Mouse (Mus musculus): ENCODE results near the gene Pdcd1lg2.

Pdcd1lg2 gene

DNA sequence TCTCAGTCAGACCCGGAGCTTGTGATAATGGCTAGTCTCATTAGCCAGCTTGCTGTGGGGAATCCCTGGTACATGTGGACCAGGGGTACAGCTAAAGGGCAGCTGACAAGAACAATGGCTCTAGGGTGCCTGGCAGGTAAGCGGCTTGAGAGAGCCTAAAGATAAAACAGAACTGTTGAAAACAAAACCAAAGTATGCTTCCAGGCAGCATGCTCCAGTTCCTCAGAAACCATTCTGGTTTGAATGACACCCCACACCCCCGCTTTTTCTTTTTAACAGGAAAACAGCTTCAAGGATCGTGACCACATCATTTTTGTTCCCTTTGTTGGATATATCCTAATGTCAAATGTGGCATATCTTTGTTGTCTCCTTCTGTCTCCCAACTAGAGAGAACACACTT is at the start of gene Pdcd1lg2:
Gene Pdcd1lg2, plus strand, starts transcription at position 301 of the 400 bp plus-strand sequence.
- DNase-seq (ENCODE audit: low read depth, low spot score): no peak

DNA sequence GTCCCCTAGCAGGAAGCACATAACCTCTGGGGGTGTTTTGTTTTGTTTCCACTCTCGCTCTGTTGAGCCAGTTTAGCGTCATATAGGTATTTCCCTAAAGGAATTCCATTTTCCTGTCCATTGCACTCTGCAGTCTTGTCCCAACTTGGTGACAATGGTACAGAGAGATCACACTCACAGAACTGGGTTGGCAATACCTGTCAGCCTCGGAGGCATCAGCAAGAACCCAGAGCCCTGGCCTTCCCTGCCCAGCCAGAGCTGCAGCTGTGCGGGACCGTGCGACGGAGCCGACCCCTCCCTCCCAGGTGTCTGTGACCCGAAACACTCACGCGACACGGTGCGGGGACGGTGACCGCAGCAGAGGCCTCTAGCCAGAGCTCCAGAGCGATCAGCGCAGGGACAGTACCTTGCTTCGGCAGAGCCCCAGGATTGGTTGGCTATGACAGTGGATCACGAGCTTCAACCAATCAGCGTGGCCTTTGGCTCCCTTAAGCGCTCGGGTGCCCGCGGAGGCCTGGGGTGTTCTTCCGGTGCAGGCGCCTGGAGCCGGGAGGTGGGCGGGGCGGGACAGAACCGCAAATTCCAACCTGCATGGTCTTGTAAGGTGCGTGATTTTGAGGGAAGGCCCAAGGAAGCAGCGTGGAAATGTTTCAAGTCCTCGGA is 49.1 kb upstream of the Pdcd1lg2 start:
- DNase-seq (ENCODE audit: low read depth, low spot score): peak; percentile 86

DNA sequence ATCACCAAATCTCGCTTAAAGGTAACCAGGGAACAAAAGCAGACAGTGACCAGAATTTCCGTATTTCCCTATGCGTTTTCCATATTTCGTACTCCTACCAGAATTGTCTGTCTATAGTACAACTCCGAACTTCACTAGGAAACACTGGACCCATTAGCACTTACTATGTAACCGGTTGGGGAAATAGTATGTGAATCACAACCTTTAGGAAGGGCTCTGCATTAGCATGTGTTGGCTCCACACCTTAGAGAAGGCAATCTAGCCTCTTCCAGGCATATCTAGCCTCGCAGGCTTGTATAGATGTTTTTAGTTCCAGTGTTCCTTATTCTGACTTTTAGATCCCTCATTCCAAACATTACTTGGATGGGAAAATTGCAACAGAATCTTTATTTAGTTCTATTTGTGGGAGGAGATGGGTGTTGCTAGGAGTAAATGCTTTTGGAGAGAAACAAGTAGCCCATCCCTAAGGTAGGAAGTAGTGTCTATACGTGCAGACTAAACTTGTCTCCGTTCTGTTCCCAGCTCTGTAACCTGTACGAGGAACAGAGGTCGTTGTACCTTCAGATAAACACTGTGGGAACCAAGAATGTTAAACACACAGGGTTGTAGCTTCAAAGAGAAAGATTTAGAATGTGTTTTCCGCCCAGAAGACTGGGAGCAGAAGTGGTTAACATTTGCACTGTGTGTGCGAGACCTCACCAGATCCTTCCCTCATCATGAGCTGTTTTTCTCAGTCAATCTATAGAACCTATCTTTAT is 48.4 kb upstream of the Pdcd1lg2 start:
- no peak for DNase-seq (ENCODE audit: low read depth, low spot score)

DNA sequence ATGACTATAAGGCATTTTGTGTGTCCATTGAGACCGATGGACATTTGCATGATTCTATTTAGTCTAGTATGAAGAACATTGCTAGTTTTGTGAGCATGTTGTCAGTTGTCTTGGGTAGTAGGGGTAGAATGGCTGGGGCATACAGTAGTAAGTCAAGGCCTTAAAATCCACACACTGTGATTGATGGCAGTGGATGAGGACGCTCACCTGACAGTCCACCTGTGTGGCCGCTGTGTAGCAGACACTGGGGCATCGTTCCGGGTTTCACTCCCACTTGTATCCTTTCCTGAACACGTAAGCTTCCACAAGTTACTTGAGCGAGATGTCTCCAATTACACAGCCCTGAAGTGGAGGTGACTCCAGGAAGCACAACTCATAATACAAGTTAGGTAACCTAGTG is 47.2 kb upstream of the Pdcd1lg2 start:
- DNase-seq (ENCODE audit: low read depth, low spot score): no peak

DNA sequence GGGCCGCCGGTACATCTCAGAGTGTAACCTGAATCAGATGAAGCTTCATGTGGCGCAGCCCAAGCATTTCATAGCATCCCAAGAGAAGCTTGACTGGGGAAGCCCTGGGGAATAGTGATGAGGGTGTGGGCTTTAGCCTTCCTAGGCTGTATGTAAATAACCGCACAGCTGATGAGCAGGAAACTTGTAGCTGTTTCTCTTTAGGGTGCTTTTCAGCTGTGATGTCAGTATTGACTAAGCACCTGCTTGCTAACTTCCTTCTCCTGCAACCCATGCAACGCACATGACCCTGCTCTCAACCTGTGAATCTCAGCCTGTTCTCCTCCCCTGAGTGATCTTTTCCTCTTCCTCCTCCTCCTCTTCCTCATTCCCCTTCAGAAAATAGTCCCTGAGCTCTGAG is 46.6 kb upstream of the Pdcd1lg2 start:
- no peak for DNase-seq (ENCODE audit: low read depth, low spot score)

DNA sequence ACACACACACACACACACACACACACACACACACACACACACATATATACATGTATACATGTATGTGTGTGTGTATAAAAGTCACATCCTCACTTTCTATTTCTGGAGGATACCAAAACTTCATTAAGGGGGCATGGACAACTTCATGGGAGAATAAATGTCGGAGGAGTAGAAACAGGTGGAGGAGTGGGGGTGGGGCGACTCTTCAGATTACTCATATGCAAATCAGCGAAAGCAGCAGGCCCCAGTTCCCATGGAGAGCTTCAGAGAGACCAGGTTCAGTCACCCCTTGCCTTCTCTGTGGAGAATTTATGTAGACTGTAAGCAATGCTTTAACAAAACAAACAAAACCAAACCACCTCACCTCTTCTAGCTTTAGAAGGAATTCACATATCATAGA is 45.6 kb upstream of the Pdcd1lg2 start:
- no peak for DNase-seq (ENCODE audit: low read depth, low spot score)

DNA sequence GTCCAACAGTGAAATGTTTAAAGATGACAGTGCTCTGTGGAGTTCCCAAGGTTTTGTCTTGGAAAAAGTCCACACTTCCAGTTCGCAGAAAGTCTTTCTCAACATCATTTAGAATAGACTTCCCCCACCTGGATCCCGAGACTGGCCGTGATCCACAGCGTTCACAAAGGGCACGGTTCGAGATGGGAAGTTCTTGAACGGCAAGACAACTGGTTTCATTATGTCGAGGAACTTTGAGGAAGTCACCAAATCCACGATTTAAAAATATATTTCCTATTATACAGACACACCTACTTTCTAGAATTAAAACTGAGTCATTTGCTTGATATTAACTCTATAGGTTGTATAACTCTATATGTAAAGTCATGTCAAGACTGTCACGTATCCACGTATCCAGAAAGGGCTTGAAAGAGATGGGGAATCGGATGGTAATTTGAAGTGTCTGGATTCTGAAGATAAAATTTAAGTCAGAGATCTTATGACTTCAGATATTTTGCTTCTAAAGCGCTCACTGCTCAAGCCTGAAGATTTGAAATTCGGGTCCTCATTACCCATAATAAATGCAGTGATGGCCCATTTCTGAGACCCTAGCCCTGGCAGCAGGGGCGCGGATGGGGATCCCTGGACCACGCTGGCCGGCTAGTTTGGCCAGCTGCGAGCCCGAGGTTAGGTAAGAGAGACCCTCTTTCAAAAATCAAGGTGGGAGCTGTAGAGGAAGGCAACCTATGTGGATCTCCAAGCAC is 44.3 kb upstream of the Pdcd1lg2 start:
- no peak for DNase-seq (ENCODE audit: low read depth, low spot score)

DNA sequence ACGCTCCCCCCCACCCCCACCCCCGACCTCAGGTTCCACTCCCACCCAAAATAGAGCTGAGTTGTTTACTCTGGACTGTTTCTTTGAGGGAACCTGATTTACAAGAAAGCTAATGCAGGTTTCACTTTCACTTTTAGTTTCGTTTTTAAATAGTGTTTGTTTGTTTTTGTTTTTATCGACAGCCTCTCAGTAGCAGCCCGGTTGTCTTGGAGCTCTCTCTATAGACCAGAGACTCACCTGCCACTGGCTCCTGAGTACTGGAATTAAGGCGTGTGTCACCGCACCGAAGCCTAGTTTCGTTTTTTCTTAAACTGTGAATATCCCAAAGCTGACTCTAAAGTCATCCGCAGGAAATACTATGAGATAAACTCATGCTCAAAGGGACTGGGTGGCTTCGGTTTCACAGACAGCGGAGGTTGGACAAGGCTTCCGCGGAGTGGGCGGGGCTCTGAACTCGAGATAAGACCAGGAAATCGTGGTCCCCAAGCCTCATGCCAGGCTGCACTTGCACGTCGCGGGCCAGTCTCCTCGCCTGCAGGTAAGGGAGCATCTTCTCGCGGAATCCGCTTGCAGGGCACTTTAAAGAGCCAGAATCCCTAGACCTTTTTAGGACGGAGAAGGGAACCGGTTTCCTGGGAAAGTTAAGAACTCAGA is 43.6 kb upstream of the Pdcd1lg2 start, which contains the start of the genes Plgrkt and Cd274:
Gene Plgrkt, minus strand, starts transcription at position 422 of the 654 bp plus-strand sequence.
Gene Cd274, plus strand, starts transcription at position 487 of the 654 bp plus-strand sequence.
- DNase-seq (ENCODE audit: low read depth, low spot score): no peak

DNA sequence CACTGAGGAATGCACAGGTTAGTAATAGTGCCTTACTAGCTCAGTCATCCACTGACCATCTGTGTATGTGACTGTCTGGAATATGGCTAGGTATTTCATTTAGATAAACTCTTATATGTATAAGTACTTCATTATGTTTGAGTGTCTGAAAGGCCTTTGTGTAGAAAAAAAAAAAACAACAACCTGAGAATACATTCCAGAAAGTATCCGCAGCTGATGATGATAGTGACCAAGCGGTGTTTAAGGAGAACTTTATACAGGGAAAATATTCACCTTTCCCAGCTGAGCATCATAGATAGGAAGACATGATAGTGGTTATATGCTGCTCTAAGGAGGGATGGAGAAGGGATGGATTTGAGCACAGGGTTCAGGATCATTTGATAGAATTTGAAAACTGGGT is 42.7 kb upstream of the Pdcd1lg2 start:
- no peak for DNase-seq (ENCODE audit: low read depth, low spot score)

DNA sequence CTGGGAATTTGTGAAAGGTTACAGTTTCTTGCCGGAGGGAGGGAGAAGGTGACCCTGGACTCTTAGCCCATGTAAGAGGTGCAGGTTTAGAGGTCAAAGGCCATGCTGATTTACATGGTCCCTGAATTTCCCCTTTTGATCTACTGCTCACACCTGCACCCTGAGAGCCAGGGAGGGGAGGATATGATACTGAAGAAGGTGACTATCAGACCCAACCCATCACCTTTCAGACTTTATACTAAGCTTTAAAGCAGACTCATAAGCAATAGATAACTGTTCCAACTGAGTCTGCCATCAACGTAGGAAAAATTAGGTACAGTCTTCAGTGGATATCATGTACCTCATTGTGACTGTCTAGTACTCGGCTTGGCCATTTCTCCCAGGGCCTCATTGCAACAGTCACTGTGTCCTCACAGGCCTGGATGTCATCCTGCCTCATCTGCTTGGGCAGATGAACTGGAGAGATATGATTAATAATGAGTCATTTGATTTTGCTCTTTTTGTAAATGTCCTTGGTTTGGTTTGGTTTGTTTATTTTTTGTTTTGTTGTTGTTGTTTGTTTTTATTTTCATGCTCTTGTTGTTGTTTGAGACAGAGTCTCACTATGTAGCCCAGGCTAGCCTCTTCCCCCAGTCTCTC is 41.9 kb upstream of the Pdcd1lg2 start:
- DNase-seq (ENCODE audit: low read depth, low spot score): no peak

DNA sequence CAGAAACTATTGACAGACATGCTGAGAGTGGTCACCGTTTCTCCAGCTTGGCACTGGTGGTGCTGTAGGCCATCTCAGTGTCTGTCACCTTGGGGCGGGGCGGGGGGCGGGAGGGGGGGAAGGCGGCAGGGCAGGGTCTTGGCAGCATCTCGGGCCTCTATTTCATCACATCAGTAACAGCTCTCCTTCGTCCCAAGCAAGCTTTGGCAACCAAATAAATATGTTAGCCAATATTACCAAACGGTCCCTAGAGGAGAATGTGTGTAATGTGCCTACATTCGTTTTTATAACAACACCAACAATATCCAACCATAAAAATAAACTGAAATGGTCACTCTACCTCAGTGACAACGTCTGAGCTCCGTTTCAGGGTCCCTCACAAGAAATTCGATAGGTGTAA is 40.6 kb upstream of the Pdcd1lg2 start:
- DNase-seq (ENCODE audit: low read depth, low spot score): no peak

DNA sequence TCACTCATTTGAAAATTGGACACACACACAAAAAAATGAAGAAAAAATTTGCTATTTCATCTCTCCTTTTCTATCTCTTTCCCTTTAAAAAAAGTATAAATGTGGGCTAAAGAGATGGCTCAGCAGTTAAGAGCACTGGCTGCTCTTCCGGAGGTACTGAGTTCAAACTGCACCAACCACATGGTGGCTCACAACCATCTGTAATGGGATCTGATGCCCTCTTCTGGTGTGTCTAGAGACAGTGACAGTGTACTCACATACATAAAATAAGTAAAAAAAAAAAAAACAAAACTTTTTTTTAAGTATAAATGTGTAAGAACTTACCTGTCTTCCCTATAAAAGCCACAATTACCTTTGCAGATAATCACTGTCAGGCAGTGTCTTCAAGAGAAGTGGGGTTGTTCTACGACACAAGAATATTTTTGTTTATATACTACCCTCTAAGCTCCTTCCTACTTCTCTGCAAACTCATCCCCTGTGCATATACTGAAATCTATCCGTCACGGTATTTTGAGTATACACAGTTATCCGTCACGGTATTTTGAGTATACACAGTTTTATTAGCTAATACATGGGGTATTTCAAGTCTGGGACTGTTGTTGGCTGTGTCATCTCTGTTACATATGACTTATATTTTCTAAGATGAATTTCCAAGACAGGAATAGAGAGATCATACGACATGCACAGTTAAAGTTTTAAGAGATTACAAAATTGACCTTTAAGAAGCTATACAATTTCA is 40.0 kb upstream of the Pdcd1lg2 start:
- no peak for DNase-seq (ENCODE audit: low read depth, low spot score)

DNA sequence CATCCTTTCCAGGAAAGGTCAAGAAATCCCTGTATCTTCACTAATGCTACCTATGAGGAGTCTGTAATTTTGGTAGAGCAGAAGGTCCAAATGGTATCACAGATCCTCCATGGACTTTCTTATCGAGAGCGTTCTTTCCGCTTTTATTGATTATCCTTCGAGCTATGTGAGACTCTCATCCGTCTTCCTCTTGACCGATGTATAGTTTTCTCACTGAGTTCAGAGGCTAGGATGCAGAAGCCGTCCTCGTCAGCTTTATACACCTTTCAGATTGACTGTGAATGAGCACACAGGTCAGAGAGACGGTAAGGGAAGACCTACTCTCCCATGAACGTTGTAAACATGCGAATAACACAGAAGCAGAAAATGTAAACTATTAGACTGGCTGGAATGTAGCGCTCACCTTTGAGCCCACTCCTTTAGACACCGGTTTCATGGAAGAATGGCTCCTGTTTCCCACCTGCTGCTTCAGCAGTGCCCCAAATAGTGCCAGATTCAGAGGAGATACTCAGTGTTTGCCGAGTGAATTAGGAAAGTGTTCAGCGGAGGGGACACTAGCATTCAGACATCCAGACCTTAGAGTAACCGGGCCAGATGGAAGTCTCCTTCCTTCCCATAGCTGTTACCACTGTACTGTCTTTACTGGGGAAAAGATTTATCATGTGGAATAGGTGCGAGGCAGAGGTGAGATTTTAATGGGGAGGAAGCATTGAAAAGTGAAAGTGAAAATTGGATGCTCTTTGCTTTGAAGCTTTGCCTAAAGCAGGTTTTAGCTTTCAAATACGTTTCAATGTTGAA is 39.2 kb upstream of the Pdcd1lg2 start:
- no peak for DNase-seq (ENCODE audit: low read depth, low spot score)

DNA sequence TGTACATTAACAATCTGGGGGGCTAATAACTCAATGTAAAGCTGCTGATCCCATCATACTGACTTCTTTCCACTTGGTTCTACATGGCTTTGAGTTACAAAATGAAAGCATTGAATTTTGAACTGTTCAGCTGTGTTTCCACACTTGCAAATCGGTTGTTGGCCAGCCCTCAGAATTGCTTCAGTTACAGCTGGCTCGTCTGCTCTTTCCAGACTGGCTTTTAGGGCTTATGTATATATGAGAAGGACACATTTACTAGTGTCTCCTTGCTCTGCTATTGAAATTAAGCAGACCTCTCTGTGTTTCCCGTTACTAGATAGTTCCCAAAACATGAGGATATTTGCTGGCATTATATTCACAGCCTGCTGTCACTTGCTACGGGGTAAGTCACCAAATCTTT is 38.6 kb upstream of the Pdcd1lg2 start:
- peak; percentile 37 for DNase-seq (ENCODE audit: low read depth, low spot score)

DNA sequence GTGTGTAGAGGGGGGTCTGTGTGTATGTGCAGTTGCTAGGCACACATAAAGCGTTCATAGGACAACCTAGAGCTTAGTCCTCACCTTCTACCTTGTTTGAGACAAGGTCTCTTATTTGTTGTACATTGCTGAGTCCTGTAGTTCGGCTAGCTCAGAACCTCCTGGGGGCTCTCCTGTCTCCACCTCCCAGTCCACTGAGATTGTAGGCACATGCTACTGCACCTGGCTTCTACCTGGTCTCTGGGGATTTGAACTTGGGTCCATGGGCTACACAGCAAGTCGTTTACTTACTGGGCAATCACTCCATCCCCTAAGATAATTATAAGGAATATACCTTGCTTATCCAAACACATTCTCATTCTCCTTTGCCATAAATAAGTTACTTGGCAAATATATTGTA is 38.1 kb upstream of the Pdcd1lg2 start:
- DNase-seq (ENCODE audit: low read depth, low spot score): no peak

DNA sequence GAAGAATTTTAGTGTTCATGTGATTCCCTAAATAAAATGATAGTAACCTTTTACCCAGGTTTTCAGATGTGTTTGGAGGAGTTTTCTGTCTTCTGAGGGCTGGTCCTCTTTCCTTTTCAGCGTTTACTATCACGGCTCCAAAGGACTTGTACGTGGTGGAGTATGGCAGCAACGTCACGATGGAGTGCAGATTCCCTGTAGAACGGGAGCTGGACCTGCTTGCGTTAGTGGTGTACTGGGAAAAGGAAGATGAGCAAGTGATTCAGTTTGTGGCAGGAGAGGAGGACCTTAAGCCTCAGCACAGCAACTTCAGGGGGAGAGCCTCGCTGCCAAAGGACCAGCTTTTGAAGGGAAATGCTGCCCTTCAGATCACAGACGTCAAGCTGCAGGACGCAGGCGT is 37.3 kb upstream of the Pdcd1lg2 start:
- DNase-seq (ENCODE audit: low read depth, low spot score): no peak

DNA sequence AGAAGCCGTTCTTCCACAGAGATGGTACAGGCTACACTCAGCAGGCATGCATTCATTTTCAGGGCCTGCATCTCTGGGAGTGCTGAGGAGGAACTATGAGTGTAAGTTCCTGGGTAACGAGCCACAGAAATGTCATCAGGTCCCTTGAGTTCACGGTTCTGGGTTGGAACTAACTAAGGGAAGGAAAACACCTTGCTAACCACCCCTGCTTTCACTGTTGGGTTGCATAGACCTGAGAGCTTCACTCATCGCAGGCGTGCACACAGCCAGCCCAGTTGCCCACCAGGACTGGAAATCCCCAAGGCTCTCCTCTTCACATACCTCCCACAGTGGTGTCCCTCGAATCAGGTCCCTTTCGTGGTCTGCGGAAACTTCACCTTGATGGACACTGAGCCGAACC is 35.8 kb upstream of the Pdcd1lg2 start:
- no peak for DNase-seq (ENCODE audit: low read depth, low spot score)

DNA sequence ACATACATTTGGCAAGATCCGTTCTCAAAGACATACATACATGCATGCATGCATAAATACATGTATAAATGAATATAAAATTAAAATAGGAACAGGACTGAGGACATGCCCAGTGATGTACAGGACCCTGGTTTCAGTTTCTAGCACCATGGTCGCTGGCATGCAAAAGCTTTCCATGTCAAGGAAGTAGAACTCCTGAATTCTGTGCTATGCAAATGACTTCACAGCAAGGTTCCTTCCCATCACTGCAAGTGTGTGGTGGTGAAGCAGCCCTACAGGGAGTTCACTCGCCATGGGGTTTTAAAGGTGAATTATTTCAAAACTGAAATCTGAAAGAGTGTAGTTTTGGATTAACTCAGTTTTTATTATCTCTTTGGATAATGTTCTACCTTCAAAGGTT is 34.3 kb upstream of the Pdcd1lg2 start:
- DNase-seq (ENCODE audit: low read depth, low spot score): no peak

DNA sequence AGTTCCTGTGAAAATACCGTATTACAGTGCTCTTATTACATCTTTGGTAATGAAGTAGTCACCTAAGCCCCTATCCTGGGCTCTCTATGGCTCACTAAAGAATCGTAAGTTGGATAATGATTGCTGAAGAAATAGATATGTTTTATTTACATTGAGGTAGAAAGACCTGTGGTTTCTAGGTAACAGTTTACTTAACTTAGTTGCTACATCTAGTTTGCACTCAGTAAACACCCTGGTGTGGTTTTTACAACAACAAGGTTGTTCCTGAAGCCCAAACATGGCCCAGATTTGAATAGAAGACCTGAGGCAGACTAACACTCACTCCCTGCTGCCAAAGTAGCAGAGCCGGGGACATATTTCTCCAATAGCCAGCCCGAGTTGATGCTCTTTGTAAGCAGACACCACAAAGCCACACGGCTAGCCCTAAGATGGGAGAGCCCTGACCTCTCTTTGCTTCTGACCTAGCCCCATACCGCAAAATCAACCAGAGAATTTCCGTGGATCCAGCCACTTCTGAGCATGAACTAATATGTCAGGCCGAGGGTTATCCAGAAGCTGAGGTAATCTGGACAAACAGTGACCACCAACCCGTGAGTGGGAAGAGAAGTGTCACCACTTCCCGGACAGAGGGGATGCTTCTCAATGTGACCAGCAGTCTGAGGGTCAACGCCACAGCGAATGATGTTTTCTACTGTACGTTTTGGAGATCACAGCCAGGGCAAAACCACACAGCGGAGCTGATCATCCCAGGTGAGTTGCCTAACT is 30.7 kb upstream of the Pdcd1lg2 start:
- no peak for DNase-seq (ENCODE audit: low read depth, low spot score)

Data from brain, embryonic 18.5 days (tissue).